Mouse (Mus musculus): Measurements from ENCODE around the gene Tmem235. TPM values are rescaled to one million over a fixed set of nuclear protein-coding genes. Genes with fewer than 3 reads are reported as not detected.
A peak's percentile ranks its signal among the peaks of the same experiment; 100 is the strongest.

Gene Tmem235
- polyA plus RNA-seq, 1 experiment from 2014 or later = not detected

DNA sequence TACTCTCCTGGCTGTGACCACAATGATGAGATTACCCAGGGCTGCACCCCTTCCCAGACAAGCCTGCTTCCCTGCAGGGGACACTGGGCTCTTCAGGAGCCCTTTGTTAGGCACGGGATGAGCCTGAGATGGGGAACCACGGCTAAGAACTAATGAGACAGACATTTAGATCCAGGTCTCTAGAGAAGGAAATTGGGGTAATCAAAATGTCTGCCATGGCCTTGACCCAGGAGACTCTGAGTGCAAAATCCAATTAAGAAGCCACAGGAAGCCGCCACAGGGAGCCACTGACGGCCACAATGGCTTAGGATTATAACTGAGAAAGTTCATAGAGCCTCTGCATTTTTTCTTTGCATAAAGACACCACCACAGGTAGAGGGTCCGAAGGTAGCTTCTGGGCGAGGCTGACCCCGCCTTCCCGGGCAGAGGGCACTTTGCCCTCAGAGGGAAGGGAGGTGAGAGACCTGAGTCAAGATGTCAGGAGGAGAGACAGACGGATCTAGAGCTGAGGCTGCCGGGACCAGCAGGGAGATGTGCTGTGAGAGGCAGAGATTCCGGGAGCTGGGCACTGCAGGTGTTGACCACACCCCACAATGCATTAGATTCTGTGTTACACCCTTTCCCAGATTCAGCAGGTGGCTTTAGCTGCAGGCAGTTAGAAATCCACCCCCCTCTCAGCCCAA is 2.8 kb downstream of the Tmem235 start:
- Histone ChIP-seq H3K4me3 (ENCODE audit: low read depth, low read length) (no peak overlapping the region), H3K9ac (ENCODE audit: low read length) (no peak overlapping the region), H3K27ac (ENCODE audit: low read depth) (no peak overlapping the region), H3K4me1 (replicated peaks; ENCODE audit: control insufficient read depth, insufficient read depth, low read length) (0 out of 2 replicates have a peak, but pooled peaks cover 3% of the 10 kb centered on the region), H3K9me3 (ENCODE audit: control insufficient read depth, low read length) (no peaks in the 10 kb centered on the region), H3K36me3 (ENCODE audit: control insufficient read depth, insufficient read depth, low read length) (no peaks in the 10 kb centered on the region), H3K4me2 (ENCODE audit: low read length) (no peak overlapping the region), H3K27me3 (replicated peaks; ENCODE audit: control insufficient read depth, insufficient read depth, low read length) (peaks cover 31% of the 10 kb centered on the region)
- 24% methylated on average over 11 of the region's 11 CpGs for WGBS
- DNase-seq (ENCODE audit: low spot score) (no peak), ATAC-seq (replicated peaks; ENCODE audit: low FRiP score, low TSS enrichment, low read depth) (no peak; the same call in 1 of the 2 replicates)

- H3K27me3 ChIP-seq (replicated peaks; ENCODE audit: control insufficient read depth, insufficient read depth, low read length) = peaks cover 20% of the 10 kb centered on the region
- no peak overlapping the region for H3K27ac ChIP-seq (ENCODE audit: low read depth)
- no peak overlapping the region for H3K4me2 ChIP-seq (ENCODE audit: low read length)
- no peaks in the 10 kb centered on the region for H3K9me3 ChIP-seq (ENCODE audit: control insufficient read depth, low read length)
- H3K9ac ChIP-seq (ENCODE audit: low read length) = no peak overlapping the region
- no peak overlapping the region for H3K4me3 ChIP-seq (ENCODE audit: low read depth, low read length)
- ATAC-seq (replicated peaks; ENCODE audit: low FRiP score, low TSS enrichment, low read depth) = no peak
- 0 out of 2 replicates have a peak, but pooled peaks cover 3% of the 10 kb centered on the region for H3K4me1 ChIP-seq (replicated peaks; ENCODE audit: control insufficient read depth, insufficient read depth, low read length)
- no peaks in the 10 kb centered on the region for H3K36me3 ChIP-seq (ENCODE audit: control insufficient read depth, insufficient read depth, low read length)
- WGBS = 74% methylated on average over 2 of the region's 2 CpGs
- no peak for DNase-seq (ENCODE audit: low spot score)
These were observed 4.3 kb downstream of the Tmem235 start for GRCm38 (mm10) chr11:117864805-117865204.

DNA sequence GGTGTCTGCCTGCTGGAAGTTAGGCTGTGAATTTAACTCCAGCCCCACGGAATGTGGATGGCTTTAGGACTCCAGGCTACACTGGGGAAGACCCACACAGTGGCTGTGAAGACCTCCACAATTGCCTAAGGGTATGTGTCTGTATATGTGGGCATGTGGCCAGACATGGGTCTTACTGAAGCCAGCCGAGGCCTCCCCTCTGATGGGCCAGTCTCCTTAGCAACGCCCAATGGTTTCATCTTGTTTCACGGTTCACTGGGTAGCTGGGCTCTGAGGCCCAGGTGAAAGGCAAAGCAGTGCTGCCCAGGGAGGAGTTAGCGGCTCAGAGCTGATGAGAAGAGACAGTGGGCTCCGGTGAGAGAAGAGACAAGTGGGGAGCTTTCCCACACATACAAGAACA is 5.4 kb downstream of the Tmem235 start:
- Histone ChIP-seq H3K27ac (ENCODE audit: low read depth) (no peak overlapping the region), H3K27me3 (replicated peaks; ENCODE audit: control insufficient read depth, insufficient read depth, low read length) (peaks cover 8% of the 10 kb centered on the region), H3K9me3 (ENCODE audit: control insufficient read depth, low read length) (no peaks in the 10 kb centered on the region), H3K9ac (ENCODE audit: low read length) (no peak overlapping the region), H3K4me3 (ENCODE audit: low read depth, low read length) (no peak overlapping the region), H3K4me2 (ENCODE audit: low read length) (no peak overlapping the region), H3K4me1 (replicated peaks; ENCODE audit: control insufficient read depth, insufficient read depth, low read length) (0 out of 2 replicates have a peak, but pooled peaks cover 3% of the 10 kb centered on the region), H3K36me3 (ENCODE audit: control insufficient read depth, insufficient read depth, low read length) (no peaks in the 10 kb centered on the region)
- ATAC-seq (replicated peaks; ENCODE audit: low FRiP score, low TSS enrichment, low read depth) (no peak), DNase-seq (ENCODE audit: low spot score) (no peak)
- 45% methylated on average over 6 of the region's 6 CpGs for WGBS

DNA sequence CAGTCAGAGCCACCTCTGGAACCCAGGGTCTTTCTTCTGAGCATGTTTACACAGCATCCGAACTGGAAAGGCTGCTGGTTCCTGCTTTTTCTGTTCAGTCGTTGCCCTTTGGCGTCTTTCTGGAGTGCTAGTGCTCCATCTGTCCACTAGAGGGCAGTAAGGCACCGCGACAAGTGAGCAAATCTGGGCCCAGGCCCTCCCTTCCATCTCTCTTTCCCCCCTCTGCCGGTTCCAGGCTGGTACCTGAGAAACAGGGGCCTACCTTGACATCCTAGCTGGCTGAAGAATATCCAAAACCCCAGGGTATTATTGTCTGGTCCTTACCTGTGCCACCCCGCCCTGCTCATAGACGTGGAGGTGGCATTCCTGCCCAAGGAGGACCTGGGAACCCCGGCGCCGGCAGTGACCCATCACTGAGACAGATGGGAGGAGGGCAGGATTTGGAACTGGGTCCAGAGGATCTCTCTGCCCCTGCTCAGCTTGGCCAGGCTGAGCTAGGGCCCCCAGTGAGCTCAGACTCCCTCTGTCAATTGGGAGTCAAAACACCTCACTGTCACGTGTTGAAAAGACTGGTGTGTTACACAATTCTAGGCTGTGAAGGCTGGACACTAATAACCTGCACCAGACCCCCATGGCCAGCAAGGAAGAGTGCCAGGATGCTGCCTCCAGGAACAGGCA is 10.3 kb downstream of the Tmem235 start:
- H3K36me3 ChIP-seq (ENCODE audit: control insufficient read depth, insufficient read depth, low read length) = no peaks in the 10 kb centered on the region
- H3K4me2 ChIP-seq (ENCODE audit: low read length) = no peak overlapping the region
- H3K4me3 ChIP-seq (ENCODE audit: low read depth, low read length) = no peak overlapping the region
- DNase-seq (ENCODE audit: low spot score) (peak; percentile 84), ATAC-seq (replicated peaks; ENCODE audit: low FRiP score, low TSS enrichment, low read depth) (no peak)
- H3K27me3 ChIP-seq (replicated peaks; ENCODE audit: control insufficient read depth, insufficient read depth, low read length) = no peaks in the 10 kb centered on the region
- peaks cover 3% of the 10 kb centered on the region; the same call in 1 of the 2 replicates for H3K4me1 ChIP-seq (replicated peaks; ENCODE audit: control insufficient read depth, insufficient read depth, low read length)
- no peak overlapping the region for H3K27ac ChIP-seq (ENCODE audit: low read depth)
- H3K9me3 ChIP-seq (ENCODE audit: control insufficient read depth, low read length) = no peaks in the 10 kb centered on the region
- H3K9ac ChIP-seq (ENCODE audit: low read length) = no peak overlapping the region
- WGBS = 39% methylated on average over 12 of the region's 12 CpGs

DNA sequence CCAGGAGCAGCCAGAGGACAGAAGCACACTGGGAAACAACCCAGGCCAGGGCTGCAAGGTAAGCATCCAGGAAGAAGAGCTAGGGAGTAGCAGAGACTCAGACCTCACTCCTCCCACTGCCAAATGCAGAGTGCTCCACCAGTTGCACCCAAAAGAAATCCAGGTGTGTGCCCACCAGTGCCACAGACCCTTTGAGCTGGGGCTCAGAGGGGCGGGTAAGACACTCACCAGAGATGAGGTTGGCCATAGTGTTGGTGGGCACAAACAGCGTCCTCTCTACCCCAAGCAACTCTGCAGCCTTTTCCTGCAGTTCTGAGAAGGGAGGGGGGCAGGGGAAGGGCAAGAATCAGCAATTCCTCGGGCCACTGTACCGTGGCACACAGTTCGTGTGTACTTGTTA is 10.8 kb downstream of the Tmem235 start:
- no peaks in the 10 kb centered on the region for H3K36me3 ChIP-seq (ENCODE audit: control insufficient read depth, insufficient read depth, low read length)
- no peaks in the 10 kb centered on the region for H3K27me3 ChIP-seq (replicated peaks; ENCODE audit: control insufficient read depth, insufficient read depth, low read length)
- no peak overlapping the region for H3K9ac ChIP-seq (ENCODE audit: low read length)
- peaks cover 3% of the 10 kb centered on the region; the same call in 1 of the 2 replicates for H3K4me1 ChIP-seq (replicated peaks; ENCODE audit: control insufficient read depth, insufficient read depth, low read length)
- DNase-seq (ENCODE audit: low spot score) (no peak), ATAC-seq (replicated peaks; ENCODE audit: low FRiP score, low TSS enrichment, low read depth) (no peak)
- H3K9me3 ChIP-seq (ENCODE audit: control insufficient read depth, low read length) = no peaks in the 10 kb centered on the region
- no peak overlapping the region for H3K4me2 ChIP-seq (ENCODE audit: low read length)
- WGBS = 63% methylated on average over 5 of the region's 5 CpGs
- no peak overlapping the region for H3K4me3 ChIP-seq (ENCODE audit: low read depth, low read length)
- no peak overlapping the region for H3K27ac ChIP-seq (ENCODE audit: low read depth)

DNA sequence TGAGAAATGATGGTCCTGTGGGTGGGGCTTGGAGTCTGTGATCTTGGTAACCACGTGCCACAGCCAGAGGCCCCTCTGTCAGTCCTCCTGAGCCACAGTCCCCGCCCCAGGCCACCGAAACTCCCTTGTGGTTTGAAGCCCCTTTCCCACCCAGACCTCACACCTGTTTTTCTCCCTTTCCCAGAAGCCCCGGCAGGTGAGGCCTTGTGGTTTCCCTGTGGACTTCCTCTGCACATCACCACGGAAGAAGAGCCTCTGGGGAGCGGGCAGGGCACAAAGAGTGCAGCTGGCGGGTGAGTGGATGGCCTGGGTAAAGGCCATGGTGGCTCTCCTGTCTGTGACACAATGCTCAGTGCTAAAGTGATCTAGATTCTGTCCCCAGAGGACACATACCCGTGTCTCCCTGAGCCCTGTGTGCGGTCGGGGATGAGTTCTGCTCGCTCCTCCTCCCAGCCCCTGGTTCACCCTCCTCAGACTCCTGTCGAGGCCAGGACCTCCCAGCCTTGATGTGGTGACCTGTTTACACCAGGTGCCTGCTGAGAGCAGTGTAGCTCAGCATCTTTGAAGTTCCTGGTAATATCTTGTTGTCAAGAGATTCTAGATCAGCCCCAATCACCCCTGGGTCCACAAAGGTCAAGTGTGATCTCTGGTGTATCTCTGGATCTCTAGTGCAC is 11.5 kb downstream of the Tmem235 start:
- DNase-seq (ENCODE audit: low spot score) (no peak), ATAC-seq (replicated peaks; ENCODE audit: low FRiP score, low TSS enrichment, low read depth) (no peak)
- H3K27ac ChIP-seq (ENCODE audit: low read depth) = no peak overlapping the region
- H3K4me1 ChIP-seq (replicated peaks; ENCODE audit: control insufficient read depth, insufficient read depth, low read length) = peaks cover 3% of the 10 kb centered on the region; the same call in 1 of the 2 replicates
- H3K9ac ChIP-seq (ENCODE audit: low read length) = no peak overlapping the region
- peak overlapping the region; percentile 98 for H3K4me2 ChIP-seq (ENCODE audit: low read length)
- H3K4me3 ChIP-seq (ENCODE audit: low read depth, low read length) = no peak overlapping the region; the same call in 1 of the 2 replicates
- H3K27me3 ChIP-seq (replicated peaks; ENCODE audit: control insufficient read depth, insufficient read depth, low read length) = no peaks in the 10 kb centered on the region
- 59% methylated on average over 12 of the region's 12 CpGs for WGBS
- H3K36me3 ChIP-seq (ENCODE audit: control insufficient read depth, insufficient read depth, low read length) = no peaks in the 10 kb centered on the region
- H3K9me3 ChIP-seq (ENCODE audit: control insufficient read depth, low read length) = no peaks in the 10 kb centered on the region

DNA sequence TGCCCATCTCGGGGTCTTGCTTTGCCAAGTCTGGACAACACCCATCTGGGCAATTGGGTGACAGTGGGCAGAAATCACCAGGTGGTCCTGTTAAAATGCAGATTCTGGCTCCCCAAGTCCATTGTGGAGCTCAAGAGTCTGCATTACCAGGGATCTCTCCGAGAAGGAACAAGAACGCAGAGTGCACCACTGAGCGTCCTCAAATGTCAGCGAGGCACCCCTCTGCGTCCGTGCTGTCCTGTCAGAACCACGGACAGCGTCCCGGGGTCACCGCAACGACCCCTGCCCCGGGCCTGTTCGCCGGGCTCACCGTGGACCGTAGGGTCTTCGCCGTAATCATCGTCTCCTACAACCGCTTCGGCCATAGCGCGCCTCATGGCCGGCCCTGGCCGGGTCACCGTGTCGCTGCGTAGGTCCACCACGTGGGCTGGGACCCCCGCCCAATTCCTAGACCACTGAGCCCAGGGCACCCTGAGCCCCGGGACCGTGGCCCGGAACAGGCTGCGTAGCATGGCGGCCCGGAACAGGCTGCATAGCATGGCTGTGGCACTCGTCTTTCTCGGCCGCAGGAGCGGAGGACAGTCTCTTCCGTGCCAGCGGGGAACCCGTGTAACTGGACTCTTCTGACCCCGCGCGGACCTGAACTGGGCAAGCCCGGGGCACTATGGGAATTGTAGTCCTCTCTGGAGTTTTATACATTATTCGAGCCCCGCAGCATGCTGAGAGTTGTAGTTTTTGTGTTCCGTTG is 12.5 kb downstream of the Tmem235 start, which contains the start of gene Tha1:
Tha1 (minus strand) TSS at position 621 of the 748 bp plus-strand sequence.
- Histone ChIP-seq H3K4me3 (ENCODE audit: low read depth, low read length) (peak within 1 kb of the TSS; percentile 74), H3K4me1 (replicated peaks; ENCODE audit: control insufficient read depth, insufficient read depth, low read length) (peaks cover 4% of the 10 kb centered on the region), H3K27ac (ENCODE audit: low read depth) (0 out of 2 replicates have a peak within 1 kb of the TSS, but pooled peaks have one; percentile 33), H3K9ac (ENCODE audit: low read length) (peak within 1 kb of the TSS; percentile 69), H3K36me3 (ENCODE audit: control insufficient read depth, insufficient read depth, low read length) (no peaks in the 10 kb centered on the region), H3K9me3 (ENCODE audit: control insufficient read depth, low read length) (no peaks in the 10 kb centered on the region), H3K4me2 (ENCODE audit: low read length) (peak within 1 kb of the TSS; percentile 98), H3K27me3 (replicated peaks; ENCODE audit: control insufficient read depth, insufficient read depth, low read length) (no peaks in the 10 kb centered on the region)
- ATAC-seq (replicated peaks; ENCODE audit: low FRiP score, low TSS enrichment, low read depth) (peak; percentile 67), DNase-seq (ENCODE audit: low spot score) (peak; percentile 85)
- 2% methylated on average over 51 of the region's 51 CpGs for WGBS

GRCm38 (mm10) chr11:117874419-117874818 is 13.9 kb downstream of the Tmem235 start:
- H3K9ac ChIP-seq (ENCODE audit: low read length) = no peak overlapping the region
- H3K36me3 ChIP-seq (ENCODE audit: control insufficient read depth, insufficient read depth, low read length) = no peaks in the 10 kb centered on the region
- H3K9me3 ChIP-seq (ENCODE audit: control insufficient read depth, low read length) = no peaks in the 10 kb centered on the region
- no peak overlapping the region for H3K4me3 ChIP-seq (ENCODE audit: low read depth, low read length)
- DNase-seq (ENCODE audit: low spot score) (no peak), ATAC-seq (replicated peaks; ENCODE audit: low FRiP score, low TSS enrichment, low read depth) (no peak)
- no peaks in the 10 kb centered on the region for H3K27me3 ChIP-seq (replicated peaks; ENCODE audit: control insufficient read depth, insufficient read depth, low read length)
- peaks cover 16% of the 10 kb centered on the region for H3K4me1 ChIP-seq (replicated peaks; ENCODE audit: control insufficient read depth, insufficient read depth, low read length)
- H3K27ac ChIP-seq (ENCODE audit: low read depth) = no peak overlapping the region
- no peak overlapping the region for H3K4me2 ChIP-seq (ENCODE audit: low read length)
- WGBS = 59% methylated on average over 4 of the region's 4 CpGs

All from intestine, embryonic 14.5 days (tissue).